Mouse (Mus musculus) spleen, adult 10 weeks (tissue): ENCODE data around the gene Gm13084. TPM values are rescaled to one million over a fixed set of nuclear protein-coding genes. Genes with fewer than 3 reads are reported as not detected.

Experiments
- polyA plus RNA-seq: library from polyadenylated mRNA; stranded (reverse); fragments of 350-450 nt; fragmentation: Illumina TruSeq; extraction: RNeasy Lipid Tissue Mini Kit (QIAGEN cat#74804); gene quantifications from one replicate; pipeline ENCODE4 v1.2.3, GENCODE M21; 2015; ENCODE audit warnings: low replicate concordance; ENCODE audit not compliant: insufficient read depth

The Gm13084 gene
- polyA plus RNA-seq = not detected

DNA sequence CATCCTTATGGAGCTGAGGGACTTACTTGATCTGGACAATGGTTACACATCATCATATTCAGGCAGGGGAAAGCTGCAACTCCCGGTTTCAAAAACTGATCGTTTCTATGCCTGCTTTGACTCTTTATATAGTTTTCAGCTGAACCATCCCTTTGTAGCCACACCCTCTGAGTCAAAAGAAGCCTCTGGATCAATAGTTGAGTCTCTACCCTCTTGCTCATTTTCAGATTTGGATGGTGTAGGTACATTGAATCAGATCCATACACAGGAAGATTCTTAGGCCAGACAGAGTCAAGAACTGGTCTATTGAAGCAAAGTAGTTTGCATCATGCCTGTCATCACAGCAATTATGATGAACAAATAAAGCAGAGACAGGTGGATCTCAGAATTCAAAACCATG, at the start of gene Gm13084:
Gene Gm13084 (minus strand): TSS at position 101 of the 400 bp plus-strand sequence.

DNA sequence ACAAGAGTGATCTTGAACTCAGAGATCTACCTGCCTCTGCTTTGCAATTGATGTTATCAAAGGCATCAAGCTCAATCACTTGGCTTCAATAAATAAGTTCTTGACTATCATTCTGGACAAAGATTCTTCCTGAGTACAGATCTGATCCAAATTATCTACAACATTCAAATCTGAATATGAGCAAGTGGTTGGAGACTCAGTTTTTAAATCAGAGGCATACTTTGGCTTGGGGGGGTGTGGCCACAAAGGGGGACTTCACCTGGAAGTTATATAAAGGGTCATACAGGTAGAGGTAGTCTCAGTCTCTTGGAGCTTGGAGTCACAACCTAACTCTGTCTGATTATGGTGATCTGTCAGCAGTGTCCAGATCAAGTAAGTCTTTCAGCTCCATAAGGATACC, 30.3 kb upstream of the Gm13084 start, which contains the start of gene Gm13103:
Gene Gm13103 (plus strand): TSS at position 301 of the 400 bp plus-strand sequence.

DNA sequence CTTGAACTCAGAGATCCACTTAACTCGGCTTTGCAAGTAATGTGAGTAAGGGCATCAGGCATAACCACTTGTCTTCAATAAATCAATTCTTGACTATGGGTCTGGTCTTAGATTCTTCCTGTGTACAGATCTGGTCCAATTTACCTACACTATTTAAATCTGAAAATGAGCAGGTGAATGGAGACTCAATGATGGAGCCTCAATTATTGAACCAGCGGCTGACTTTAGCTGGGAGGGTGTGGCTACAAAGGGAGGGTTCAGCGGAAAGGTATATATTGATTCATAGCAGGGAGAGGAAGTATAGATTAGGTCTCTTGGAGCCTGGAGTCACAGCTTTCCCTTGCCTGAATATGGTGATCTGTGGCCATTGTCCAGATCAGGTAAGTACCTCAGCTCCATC, 26.8 kb downstream of the Gm13084 start, which contains the start of gene Gm13023:
Gene Gm13023 (plus strand): TSS at position 301 of the 400 bp plus-strand sequence.

Other genes with a start within 250 kb of the Gm13084 start
- not detected for gene Gm13083, start 201.1 kb downstream of the Gm13084 start, polyA plus RNA-seq
- not detected for gene Gm13088, start 158.8 kb downstream of the Gm13084 start, polyA plus RNA-seq
- gene Gm13089, start 113.4 kb downstream of the Gm13084 start, polyA plus RNA-seq = not detected
- gene Gm13078, start 96.6 kb downstream of the Gm13084 start, polyA plus RNA-seq = not detected
- not detected for gene Gm13023, start 26.7 kb downstream of the Gm13084 start, polyA plus RNA-seq
- gene Gm13103, start 30.4 kb upstream of the Gm13084 start, polyA plus RNA-seq = not detected
- gene Pramef6, start 84.3 kb upstream of the Gm13084 start, polyA plus RNA-seq = not detected
- not detected for gene Pramef25, start 134.9 kb upstream of the Gm13084 start, polyA plus RNA-seq
- gene Gm13101, start 150.9 kb upstream of the Gm13084 start, polyA plus RNA-seq = not detected
- not detected for gene Pramef17, start 178.3 kb upstream of the Gm13084 start, polyA plus RNA-seq
- not detected for gene Pramel4, start 243.0 kb upstream of the Gm13084 start, polyA plus RNA-seq